Mouse (Mus musculus): ENCODE data around the gene Dach1. TPM values are rescaled to one million over a fixed set of nuclear protein-coding genes. Genes with fewer than 3 reads are reported as not detected.

Dach1 gene
- total and polyA plus RNA-seq, 3 experiments: not detected

DNA sequence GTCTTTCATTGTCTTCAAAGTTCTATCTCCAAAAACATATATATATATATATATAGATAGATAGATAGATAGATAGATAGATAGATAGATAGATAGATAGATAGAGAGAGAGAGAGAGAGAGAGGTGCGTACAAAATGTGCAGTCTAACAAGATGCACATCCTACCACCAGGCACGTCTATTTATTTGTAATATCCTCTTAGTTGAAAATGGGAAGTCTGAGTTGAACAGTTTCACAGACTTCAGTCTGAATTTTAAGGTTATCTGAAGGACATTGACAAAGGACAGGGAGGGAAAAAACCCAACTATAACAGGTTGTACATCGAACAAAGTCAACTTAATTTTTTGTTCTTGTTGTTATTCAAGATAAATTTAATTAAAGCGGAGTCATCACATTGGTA, 82.8 kb downstream of the Dach1 start:
- no peaks in the 10 kb centered on the region for H3K36me3 ChIP-seq (ENCODE audit: control insufficient read depth in 1 of 2, insufficient read depth in 2 of 2, low read length in 2 of 2)
- no peak overlapping the region for H3K9ac ChIP-seq (ENCODE audit: control insufficient read depth, low read depth, low read length, poor library complexity, severe bottlenecking)
- H3K4me1 ChIP-seq (ENCODE audit: control insufficient read depth in 1 of 2, insufficient read depth in 2 of 2, low read length in 2 of 2): peaks cover 0 to 5% of the 10 kb centered on the region in 2 experiments; a peak in 3 of 4 replicates
- H3K27me3 ChIP-seq (ENCODE audit: control insufficient read depth in 1 of 2, insufficient read depth in 2 of 2, low read length in 2 of 2): no peaks in the 10 kb centered on the region
- no peak overlapping the region for H3K27ac ChIP-seq (ENCODE audit: control insufficient read depth, low read depth, low read length)
- no peaks in the 10 kb centered on the region for H3K9me3 ChIP-seq (replicated peaks; ENCODE audit: insufficient read depth, low read length)
- DNase-seq (ENCODE audit: low read depth, low spot score): no peak
- no peak overlapping the region for H3K4me3 ChIP-seq (ENCODE audit: control insufficient read depth in 1 of 2, insufficient read depth in 1 of 2, low read depth in 2 of 2, low read length in 2 of 2)
- TF ChIP-seq UBTF (IDR thresholded peaks at IDR 0.05; ENCODE audit: borderline replicate concordance, insufficient read depth, low read depth, low read length): no peak
- no peak for TF ChIP-seq USF2 (IDR thresholded peaks at IDR 0.05; ENCODE audit: borderline replicate concordance in 1 of 2, insufficient read depth in 1 of 2, low read depth in 1 of 2, low read length in 2 of 2)
- no peak for TF ChIP-seq GABPA (IDR thresholded peaks at IDR 0.05; ENCODE audit: low read depth, low read length)
- no peak for TF ChIP-seq ZMIZ1 (IDR thresholded peaks at IDR 0.05; ENCODE audit: low read depth, low read length)
- no peak for TF ChIP-seq NRF1 (IDR thresholded peaks at IDR 0.05; ENCODE audit: insufficient read depth, low read depth, low read length, poor library complexity, severe bottlenecking)
- no peak for TF ChIP-seq MAZ (IDR thresholded peaks at IDR 0.05; ENCODE audit: low read depth, low read length)
- TF ChIP-seq RCOR1 (IDR thresholded peaks at IDR 0.05; ENCODE audit: low read depth, low read length): no peak
- TF ChIP-seq ELF1 (IDR thresholded peaks at IDR 0.05; ENCODE audit: low read depth, low read length): no peak
- no peak for TF ChIP-seq MAFK (IDR thresholded peaks at IDR 0.05; ENCODE audit: borderline replicate concordance, low read depth, low read length)
- no peak for TF ChIP-seq USF1 (IDR thresholded peaks at IDR 0.05; ENCODE audit: low read depth, low read length)
- no peak for TF ChIP-seq ZC3H11A (IDR thresholded peaks at IDR 0.05; ENCODE audit: low read depth, low read length)
- no peaks in the 10 kb centered on the region for H3K79me2 ChIP-seq (ENCODE audit: control insufficient read depth, insufficient read depth, low read length, poor library complexity)

DNA sequence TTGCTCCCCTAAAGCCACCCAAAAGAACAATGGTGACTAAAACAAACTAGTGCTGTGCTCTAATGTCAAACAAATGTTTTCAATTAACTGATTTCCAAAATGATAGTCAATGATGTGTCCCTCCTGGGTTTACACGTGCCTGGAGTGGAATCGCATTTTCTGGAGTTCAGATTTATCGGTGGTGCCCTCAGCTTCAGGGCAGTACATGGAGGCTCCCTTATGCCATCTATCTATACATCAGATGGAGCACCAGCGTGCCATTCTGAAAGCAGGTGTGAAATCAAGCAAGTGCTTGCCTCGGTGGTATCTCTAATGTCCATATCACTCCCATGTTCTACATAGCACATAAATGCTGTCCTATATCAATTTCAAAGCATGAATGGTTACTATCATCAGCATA, 84.4 kb downstream of the Dach1 start:
- no peak for DNase-seq (ENCODE audit: low read depth, low spot score)
- H3K4me3 ChIP-seq (ENCODE audit: control insufficient read depth in 1 of 2, insufficient read depth in 1 of 2, low read depth in 2 of 2, low read length in 2 of 2): no peak overlapping the region
- no peaks in the 10 kb centered on the region for H3K9me3 ChIP-seq (replicated peaks; ENCODE audit: insufficient read depth, low read length)
- no peak overlapping the region for H3K9ac ChIP-seq (ENCODE audit: control insufficient read depth, low read depth, low read length, poor library complexity, severe bottlenecking)
- no peaks in the 10 kb centered on the region for H3K36me3 ChIP-seq (ENCODE audit: control insufficient read depth in 1 of 2, insufficient read depth in 2 of 2, low read length in 2 of 2)
- H3K79me2 ChIP-seq (ENCODE audit: control insufficient read depth, insufficient read depth, low read length, poor library complexity): no peaks in the 10 kb centered on the region
- H3K27me3 ChIP-seq (ENCODE audit: control insufficient read depth in 1 of 2, insufficient read depth in 2 of 2, low read length in 2 of 2): no peaks in the 10 kb centered on the region
- TF ChIP-seq TCF12 (IDR thresholded peaks at IDR 0.05; ENCODE audit: low read depth, low read length) (no peak), ELF1 (IDR thresholded peaks at IDR 0.05; ENCODE audit: low read depth, low read length) (no peak), ZNF384 (IDR thresholded peaks at IDR 0.05; ENCODE audit: low read depth, low read length) (no peak), SIN3A (IDR thresholded peaks at IDR 0.05; ENCODE audit: low read length) (no peak), KAT2A (conservative IDR thresholded peaks at IDR 0.05; ENCODE audit: low read depth, low read length) (no peak), CHD1 (IDR thresholded peaks at IDR 0.05; ENCODE audit: low read depth, low read length) (no peak), E2F4 (IDR thresholded peaks at IDR 0.05; ENCODE audit: borderline replicate concordance, low read depth, low read length) (no peak), CTCF (IDR thresholded peaks at IDR 0.05 in 2 of 3, conservative IDR thresholded peaks at IDR 0.05 in 1 of 3; ENCODE audit: control insufficient read depth in 1 of 3, insufficient read depth in 1 of 3, low read depth in 2 of 3, low read length in 3 of 3, poor library complexity in 1 of 3, severe bottlenecking in 1 of 3) (no peak), MAFK (IDR thresholded peaks at IDR 0.05; ENCODE audit: borderline replicate concordance, low read depth, low read length) (no peak), GATA1 (IDR thresholded peaks at IDR 0.05; ENCODE audit: low read depth, low read length) (no peak), CHD2 (IDR thresholded peaks at IDR 0.05; ENCODE audit: low read length) (no peak), GABPA (IDR thresholded peaks at IDR 0.05; ENCODE audit: low read depth, low read length) (no peak), ZC3H11A (IDR thresholded peaks at IDR 0.05; ENCODE audit: low read depth, low read length) (no peak), UBTF (IDR thresholded peaks at IDR 0.05; ENCODE audit: borderline replicate concordance, insufficient read depth, low read depth, low read length) (no peak), MYB (IDR thresholded peaks at IDR 0.05; ENCODE audit: low read depth, low read length) (no peak), TAL1 (IDR thresholded peaks at IDR 0.05; ENCODE audit: low read length) (no peak)
- peaks cover 0 to 5% of the 10 kb centered on the region in 2 experiments; a peak in 2 of 4 replicates for H3K4me1 ChIP-seq (ENCODE audit: control insufficient read depth in 1 of 2, insufficient read depth in 2 of 2, low read length in 2 of 2)
- no peak overlapping the region for H3K27ac ChIP-seq (ENCODE audit: control insufficient read depth, low read depth, low read length)

All from MEL (cell line).